Mouse (Mus musculus): ENCODE measurements at regions not wholly inside any gene's neighbourhood (a gene's known extent, or its start where the extent isn't known, plus 50 kb on each side); places are given as distances from the start of the nearest gene placed in this dataset.

DNA sequence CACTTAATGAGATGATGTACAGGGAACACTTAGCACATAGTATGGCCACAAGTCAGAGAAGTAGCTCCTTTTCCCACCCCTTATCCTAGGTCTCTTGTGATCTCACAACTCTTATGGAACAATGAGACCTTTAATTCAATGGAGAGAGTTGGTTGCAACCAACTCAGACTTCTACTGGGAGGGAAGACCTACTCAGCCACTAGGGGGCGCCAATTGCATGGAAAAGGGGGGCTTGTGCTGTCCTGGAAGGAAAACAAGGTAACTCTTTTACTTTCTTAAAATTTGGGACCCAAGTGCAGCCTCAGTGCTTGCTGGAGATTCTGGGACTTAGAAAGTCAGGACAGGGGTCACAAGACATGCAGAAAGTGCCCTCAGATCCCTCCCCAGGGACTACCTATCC is 60.7 kb upstream of the Kcnj15 start:
- peak; percentile 28 to 32 for DNase-seq

DNA sequence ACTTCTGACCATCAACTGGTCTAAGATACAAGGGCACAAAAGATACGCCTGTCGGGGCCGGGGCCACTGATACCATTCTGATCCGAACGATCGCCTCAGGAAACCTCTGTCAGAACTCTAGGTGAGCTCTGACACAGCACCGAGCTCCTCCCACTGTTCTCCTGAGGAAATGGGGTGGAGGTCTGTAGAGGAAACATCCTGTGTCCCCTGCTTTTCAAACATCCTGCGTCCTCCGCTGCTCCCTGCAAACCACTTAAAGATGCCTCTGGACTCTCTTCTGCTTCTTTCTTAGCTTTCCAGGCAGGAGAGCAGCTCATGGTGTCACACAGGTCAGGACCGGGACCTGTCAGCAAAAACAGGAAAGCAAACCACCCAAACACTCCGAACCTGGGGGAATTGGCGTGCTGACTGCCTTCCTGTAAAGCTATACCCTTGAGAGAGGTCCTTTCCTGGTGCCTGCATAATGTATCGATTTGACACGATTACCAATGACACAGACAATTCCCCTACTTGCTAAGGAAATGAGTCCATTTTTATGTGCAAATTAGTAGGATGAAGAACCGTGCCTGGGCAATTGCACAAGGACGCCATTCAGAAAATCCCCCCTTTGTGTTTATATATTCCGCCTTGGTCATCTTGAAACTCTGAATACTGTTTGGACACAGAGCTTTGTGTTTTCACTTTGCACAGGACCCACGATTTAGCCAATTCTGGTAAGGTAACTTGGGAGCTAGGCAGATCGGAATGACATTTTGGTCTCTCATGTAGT is 58.4 kb upstream of the Kcnj15 start:
- no peak for DNase-seq

DNA sequence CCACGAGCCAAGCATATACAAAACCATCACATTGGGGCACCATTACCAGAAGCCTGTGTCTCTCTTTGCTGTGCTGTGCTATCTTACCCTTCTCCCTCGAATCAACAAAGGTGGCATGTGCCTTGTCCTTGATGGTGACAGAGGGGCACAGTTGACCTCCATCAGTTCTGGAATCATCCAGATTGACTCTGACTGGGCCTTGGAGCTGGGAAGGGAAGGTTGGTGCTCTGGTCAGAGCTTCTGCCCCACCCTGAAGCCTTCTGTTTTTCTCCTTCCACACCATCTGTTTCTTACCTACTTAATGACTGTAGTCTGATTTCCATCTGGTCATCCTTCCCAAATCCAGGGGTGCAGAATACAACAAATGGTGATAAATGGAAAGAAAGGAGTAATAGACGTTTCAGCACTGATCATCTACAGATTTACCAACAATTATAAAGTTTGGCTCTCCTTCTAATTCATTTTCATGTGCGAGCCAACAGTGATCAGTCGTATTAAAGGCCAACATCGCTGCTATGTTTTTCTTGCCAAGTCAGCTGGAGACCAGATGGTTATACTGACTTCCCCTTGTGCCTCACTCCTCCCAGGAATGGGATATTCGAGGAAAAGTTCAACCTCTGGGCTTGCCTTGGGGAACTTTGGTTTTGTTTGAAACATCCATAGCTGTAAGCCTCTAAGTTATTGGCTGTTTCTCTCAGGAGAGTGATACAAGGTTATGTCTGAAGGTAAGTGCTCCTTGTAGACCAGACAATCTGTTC is 55.1 kb upstream of the Kcnj15 start:
- no peak for DNase-seq

DNA sequence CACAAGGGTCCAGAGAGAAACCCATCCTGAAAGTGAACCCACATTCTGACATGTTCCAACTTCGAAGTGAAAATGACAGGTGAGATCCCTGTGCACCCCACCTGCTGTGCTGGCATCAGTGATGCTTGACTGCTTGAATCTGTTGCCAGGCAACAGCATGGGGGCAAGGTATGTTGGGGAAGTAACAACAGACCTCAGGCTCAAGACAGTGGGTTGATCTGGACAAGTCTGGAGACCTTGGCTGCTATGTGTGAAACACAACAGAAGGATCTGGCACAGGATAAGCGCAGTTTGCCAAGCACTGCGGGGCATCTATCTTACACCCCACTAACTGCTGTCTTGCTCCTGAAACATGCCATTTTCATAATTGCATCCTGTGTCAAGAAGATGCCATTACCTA is 54.3 kb upstream of the Kcnj15 start:
- DNase-seq, result no peak

DNA sequence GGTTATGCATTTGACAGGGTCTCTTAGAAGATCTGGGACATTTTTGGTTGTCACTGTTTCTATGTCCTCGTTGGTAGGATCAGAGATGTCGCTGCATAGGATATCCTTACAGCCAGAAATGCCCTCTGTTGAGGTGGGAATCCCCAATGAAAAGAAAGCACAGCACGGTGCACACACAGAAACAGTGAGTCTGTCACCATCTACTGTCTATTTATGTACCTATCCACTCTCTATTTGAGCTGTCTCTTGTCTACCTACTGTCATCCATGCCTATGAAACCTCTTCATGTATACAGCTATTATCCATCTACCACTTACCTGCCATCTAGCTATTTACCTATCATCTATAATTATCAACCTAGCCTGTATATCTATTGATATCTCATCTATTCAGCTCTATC is 53.6 kb upstream of the Kcnj15 start:
- no peak for DNase-seq

DNA sequence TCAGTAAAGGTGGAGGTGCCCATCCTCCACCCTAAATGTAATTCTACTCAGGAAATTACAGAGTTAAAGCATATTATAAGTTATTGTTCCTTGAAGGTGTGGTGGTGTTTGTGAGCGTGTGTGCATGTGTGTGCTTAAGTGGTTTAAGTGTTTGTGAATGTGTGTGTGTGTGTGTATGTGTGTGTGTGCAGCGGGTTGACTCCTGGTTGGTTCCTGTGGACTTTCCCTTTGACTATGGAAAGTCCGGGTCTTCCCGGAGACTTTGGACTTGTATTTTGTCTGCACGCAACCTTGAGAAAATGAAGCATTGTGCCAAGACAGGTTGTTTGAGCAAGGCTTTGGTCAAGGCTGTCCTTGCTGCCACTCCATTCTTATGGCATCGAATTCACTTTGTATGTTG is 52.9 kb upstream of the Kcnj15 start:
- DNase-seq, result no peak

DNA sequence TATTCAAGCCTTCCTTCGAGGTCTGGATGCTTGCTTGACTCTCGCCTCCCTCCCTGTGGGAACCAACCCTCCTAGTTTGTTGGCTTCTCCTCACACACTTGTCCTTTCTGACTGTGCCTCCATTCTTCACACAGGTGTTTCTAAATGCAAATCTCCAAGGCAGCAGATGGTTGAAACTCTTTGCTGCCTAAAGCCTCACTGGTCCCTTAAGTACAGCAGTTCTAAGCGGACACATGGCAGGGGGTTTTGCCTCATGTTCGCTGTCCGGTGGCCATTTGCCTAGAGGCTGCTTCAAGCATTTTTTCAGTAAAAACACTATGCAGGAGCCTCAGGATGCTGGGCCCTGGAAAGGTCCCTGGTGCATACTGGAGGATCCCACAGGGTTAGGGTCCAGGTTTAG is 50.9 kb upstream of the Kcnj15 start:
- no peak for DNase-seq

DNA sequence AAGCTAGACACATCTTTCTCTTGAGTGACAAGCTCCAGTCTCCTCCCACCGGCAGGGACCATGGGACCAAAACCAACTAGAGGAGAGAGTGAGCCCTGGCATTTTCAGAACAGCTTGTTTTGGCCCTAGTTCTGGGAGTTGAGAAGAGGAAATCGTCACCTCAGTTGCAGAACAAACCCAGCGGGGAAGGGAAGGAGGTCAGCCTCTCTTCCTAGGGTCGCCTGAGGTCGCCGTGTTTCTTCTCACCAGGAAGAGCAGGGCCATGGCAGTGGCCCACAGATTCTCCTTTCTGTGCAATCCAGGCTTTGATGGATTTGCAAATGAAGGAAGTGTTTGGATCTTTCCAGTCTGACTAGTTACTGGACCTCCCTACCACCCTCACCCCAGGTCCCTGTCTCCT is 49.8 kb upstream of the Kcnj15 start:
- no peak for DNase-seq

Data from thymus, adult 18-20 months (tissue).